Mouse (Mus musculus): ENCODE measurements around the gene Soga1. TPM values are rescaled to one million over a fixed set of nuclear protein-coding genes. Genes with fewer than 3 reads are reported as not detected.

Gene Soga1
- polyA plus RNA-seq, 1 experiment from 2014 or later = 5.3 TPM

DNA sequence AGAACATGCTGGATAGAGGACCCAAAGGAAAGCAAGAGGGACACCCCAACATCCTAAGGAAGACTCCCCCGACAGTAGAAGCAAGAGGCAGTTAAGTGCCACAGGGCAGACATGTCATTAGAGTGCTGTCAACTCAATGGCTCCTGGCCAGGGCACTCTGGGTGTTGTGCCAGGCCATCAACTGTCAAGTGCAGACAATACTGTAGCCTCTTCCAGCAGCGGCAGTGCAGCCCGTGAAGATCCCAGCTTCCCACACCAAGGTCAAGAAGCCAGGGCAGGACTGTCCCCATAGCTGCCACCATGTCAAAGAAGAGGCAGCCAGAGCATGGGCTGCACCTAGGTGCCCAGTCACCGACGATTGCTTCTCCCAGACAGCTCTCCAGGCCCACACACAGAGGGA, 1.9 kb downstream of the Soga1 start:
- Histone ChIP-seq H3K36me3 (ENCODE audit: control insufficient read depth, insufficient read depth, low read length) (no peaks in the 10 kb centered on the region), H3K4me3 (ENCODE audit: low read depth, low read length) (peak overlapping the region; percentile 71), H3K27ac (ENCODE audit: low read depth, low read length) (no peak overlapping the region; the same call in 1 of the 2 replicates), H3K4me2 (peak overlapping the region; percentile 81), H3K9me3 (ENCODE audit: control insufficient read depth, low read length) (no peaks in the 10 kb centered on the region), H3K4me1 (replicated peaks; ENCODE audit: control insufficient read depth, insufficient read depth, low read length) (peaks cover 33% of the 10 kb centered on the region), H3K27me3 (replicated peaks; ENCODE audit: control insufficient read depth, insufficient read depth, low read length) (peaks cover 48% of the 10 kb centered on the region), H3K9ac (ENCODE audit: low read depth, low read length) (peak overlapping the region; percentile 20; the same call in 1 of the 2 replicates)
- ATAC-seq (replicated peaks; ENCODE audit: low FRiP score) (no peak), DNase-seq (ENCODE audit: low spot score) (no peak)
- 47% methylated on average over 5 of the region's 5 CpGs for WGBS

DNA sequence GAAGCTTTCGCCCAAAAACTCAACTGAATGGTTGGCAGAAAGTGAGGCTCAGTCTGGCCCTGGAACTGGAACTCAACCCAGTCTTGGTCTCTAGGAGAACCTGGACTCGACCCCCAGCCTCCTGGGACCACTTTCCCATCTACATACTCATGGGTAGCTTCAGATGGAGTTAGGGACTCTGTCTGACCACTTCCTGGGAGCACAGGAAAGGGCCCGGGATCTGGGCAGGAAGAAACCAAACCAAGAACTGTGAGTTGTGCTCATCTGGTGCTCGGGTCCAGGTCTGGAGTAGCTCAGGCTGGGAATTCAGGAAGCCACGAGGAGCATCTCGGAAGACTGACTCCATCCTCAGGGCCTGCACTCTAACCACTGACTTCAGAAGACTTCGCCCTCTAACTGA, 2.5 kb downstream of the Soga1 start:
- H3K4me2 ChIP-seq = peak overlapping the region; percentile 81
- no peak overlapping the region for H3K4me3 ChIP-seq (ENCODE audit: low read depth, low read length)

DNA sequence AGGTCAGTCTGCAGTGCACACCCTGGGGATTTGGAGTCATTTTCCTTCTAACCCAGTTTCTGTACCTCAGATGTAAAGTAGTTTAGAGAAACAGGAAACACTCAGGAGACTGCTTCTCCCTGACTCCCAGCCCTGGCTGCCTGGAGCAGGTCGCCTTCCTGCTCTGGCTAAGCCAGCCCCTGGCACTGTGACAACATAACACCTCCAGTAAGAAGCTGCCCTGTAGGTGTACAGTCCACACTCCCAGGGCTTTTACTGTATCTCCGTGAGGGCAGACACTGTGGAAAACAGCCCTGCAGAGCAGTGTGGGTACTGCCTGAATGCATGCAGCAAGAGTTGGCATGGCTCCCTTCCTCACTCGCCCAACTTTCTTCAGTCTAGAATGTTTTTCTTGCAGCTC, 3.4 kb downstream of the Soga1 start:
- peaks cover 39% of the 10 kb centered on the region for H3K27me3 ChIP-seq (replicated peaks; ENCODE audit: control insufficient read depth, insufficient read depth, low read length)

More for the DNA sequence above, 2.5 kb downstream of the Soga1 start:
- no peaks in the 10 kb centered on the region for H3K9me3 ChIP-seq (ENCODE audit: control insufficient read depth, low read length)
- WGBS = 75% methylated on average over 7 of the region's 7 CpGs
- H3K27me3 ChIP-seq (replicated peaks; ENCODE audit: control insufficient read depth, insufficient read depth, low read length) = peaks cover 46% of the 10 kb centered on the region
- ATAC-seq (replicated peaks; ENCODE audit: low FRiP score) (no peak), DNase-seq (ENCODE audit: low spot score) (no peak)
- no peak overlapping the region for H3K9ac ChIP-seq (ENCODE audit: low read depth, low read length)
- no peaks in the 10 kb centered on the region for H3K36me3 ChIP-seq (ENCODE audit: control insufficient read depth, insufficient read depth, low read length)
- H3K4me1 ChIP-seq (replicated peaks; ENCODE audit: control insufficient read depth, insufficient read depth, low read length) = peaks cover 38% of the 10 kb centered on the region
- no peak overlapping the region for H3K27ac ChIP-seq (ENCODE audit: low read depth, low read length)

DNA sequence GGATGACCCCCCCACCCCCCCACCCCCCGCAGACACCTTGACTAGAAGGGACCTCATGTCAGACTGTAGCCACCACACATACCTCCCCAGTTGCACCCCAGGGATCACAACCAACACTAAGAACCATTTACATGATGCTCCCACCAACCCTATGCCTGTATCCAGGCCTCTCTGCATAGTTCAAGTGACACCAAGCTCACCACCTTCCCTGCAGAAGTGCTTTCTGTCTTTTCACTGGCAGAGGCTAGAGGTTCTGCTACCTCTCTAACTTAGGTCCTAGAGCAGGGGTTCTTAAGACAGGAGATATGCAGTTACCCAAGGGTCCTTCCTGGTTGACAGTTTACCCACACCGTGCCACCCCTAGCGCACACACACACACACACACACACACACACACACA, 3.8 kb downstream of the Soga1 start:
- H3K36me3 ChIP-seq (ENCODE audit: control insufficient read depth, insufficient read depth, low read length) = no peaks in the 10 kb centered on the region
- WGBS = 72% methylated on average over 3 of the region's 3 CpGs
- no peak overlapping the region for H3K9ac ChIP-seq (ENCODE audit: low read depth, low read length)
- ATAC-seq (replicated peaks; ENCODE audit: low FRiP score) = no peak
- no peaks in the 10 kb centered on the region for H3K9me3 ChIP-seq (ENCODE audit: control insufficient read depth, low read length)
- H3K4me2 ChIP-seq = peak overlapping the region; percentile 30; the same call in 1 of the 2 replicates
- no peak overlapping the region for H3K4me3 ChIP-seq (ENCODE audit: low read depth, low read length)
- peaks cover 35% of the 10 kb centered on the region for H3K27me3 ChIP-seq (replicated peaks; ENCODE audit: control insufficient read depth, insufficient read depth, low read length)
- peaks cover 51% of the 10 kb centered on the region for H3K4me1 ChIP-seq (replicated peaks; ENCODE audit: control insufficient read depth, insufficient read depth, low read length)
- DNase-seq (ENCODE audit: low spot score) = no peak
- H3K27ac ChIP-seq (ENCODE audit: low read depth, low read length) = no peak overlapping the region

More for the DNA sequence above, 3.4 kb downstream of the Soga1 start:
- Histone ChIP-seq H3K4me1 (replicated peaks; ENCODE audit: control insufficient read depth, insufficient read depth, low read length) (peaks cover 47% of the 10 kb centered on the region), H3K9me3 (ENCODE audit: control insufficient read depth, low read length) (no peaks in the 10 kb centered on the region), H3K4me2 (peak overlapping the region; percentile 30; the same call in 1 of the 2 replicates), H3K36me3 (ENCODE audit: control insufficient read depth, insufficient read depth, low read length) (no peaks in the 10 kb centered on the region), H3K4me3 (ENCODE audit: low read depth, low read length) (no peak overlapping the region), H3K9ac (ENCODE audit: low read depth, low read length) (0 out of 2 replicates have a peak overlapping the region, but pooled peaks have one; percentile 23), H3K27ac (ENCODE audit: low read depth, low read length) (no peak overlapping the region)
- DNase-seq (ENCODE audit: low spot score) (no peak), ATAC-seq (replicated peaks; ENCODE audit: low FRiP score) (no peak)
- 64% methylated on average over 3 of the region's 3 CpGs for WGBS

DNA sequence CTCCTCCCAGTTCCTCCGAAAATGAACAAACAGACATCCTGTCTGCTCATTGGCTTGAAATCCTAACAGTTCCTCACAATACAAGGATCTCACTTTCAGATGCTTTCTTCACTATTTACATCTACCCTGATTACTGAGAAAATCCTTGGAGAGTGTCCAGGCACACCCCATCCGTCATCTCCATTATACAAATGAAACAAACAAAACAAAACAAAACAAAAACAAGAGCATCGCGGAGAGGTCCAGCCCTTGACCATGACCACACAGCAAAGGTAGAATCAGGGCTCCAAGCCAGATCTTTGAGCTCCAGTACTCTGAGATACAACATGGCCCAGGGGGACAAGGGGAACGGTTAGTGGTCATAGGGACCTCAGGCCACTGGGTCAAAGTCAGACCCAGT, 4.3 kb downstream of the Soga1 start:
- Histone ChIP-seq H3K4me2 (no peak overlapping the region), H3K27me3 (replicated peaks; ENCODE audit: control insufficient read depth, insufficient read depth, low read length) (peaks cover 30% of the 10 kb centered on the region), H3K27ac (ENCODE audit: low read depth, low read length) (no peak overlapping the region), H3K4me3 (ENCODE audit: low read depth, low read length) (no peak overlapping the region), H3K9me3 (ENCODE audit: control insufficient read depth, low read length) (no peaks in the 10 kb centered on the region), H3K4me1 (replicated peaks; ENCODE audit: control insufficient read depth, insufficient read depth, low read length) (peaks cover 54% of the 10 kb centered on the region), H3K9ac (ENCODE audit: low read depth, low read length) (no peak overlapping the region), H3K36me3 (ENCODE audit: control insufficient read depth, insufficient read depth, low read length) (no peaks in the 10 kb centered on the region)
- 80% methylated on average over 5 of the region's 5 CpGs for WGBS
- no peak for DNase-seq (ENCODE audit: low spot score)
- no peak for ATAC-seq (replicated peaks; ENCODE audit: low FRiP score)

DNA sequence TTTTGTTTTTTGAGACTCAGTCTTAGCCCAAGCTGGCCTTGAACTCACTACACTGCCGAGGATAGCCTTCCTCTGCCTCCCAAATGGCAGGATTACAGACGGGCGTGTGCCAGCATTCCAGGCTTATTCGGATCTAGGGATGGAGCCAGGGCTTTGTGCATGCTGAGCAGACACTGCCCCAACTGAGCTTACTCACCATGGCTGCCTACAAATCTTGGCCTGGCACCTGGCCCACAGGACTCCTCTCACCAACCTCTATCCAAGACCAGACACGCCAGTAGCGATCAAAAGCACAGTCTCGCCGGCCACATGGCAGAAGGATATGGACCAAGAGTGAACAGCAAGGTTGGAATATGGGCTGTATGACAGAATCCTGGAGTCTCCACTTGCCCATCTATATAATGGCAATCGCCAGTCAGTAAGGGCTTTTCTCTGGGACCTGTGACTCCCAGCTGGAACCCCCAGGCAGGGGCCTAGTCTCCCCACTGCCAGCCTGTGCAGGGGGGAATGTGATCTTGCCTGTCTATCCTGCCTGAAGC, 4.8 kb downstream of the Soga1 start:
- no peak overlapping the region for H3K4me2 ChIP-seq
- 83% methylated on average over 9 of the region's 9 CpGs for WGBS

DNA sequence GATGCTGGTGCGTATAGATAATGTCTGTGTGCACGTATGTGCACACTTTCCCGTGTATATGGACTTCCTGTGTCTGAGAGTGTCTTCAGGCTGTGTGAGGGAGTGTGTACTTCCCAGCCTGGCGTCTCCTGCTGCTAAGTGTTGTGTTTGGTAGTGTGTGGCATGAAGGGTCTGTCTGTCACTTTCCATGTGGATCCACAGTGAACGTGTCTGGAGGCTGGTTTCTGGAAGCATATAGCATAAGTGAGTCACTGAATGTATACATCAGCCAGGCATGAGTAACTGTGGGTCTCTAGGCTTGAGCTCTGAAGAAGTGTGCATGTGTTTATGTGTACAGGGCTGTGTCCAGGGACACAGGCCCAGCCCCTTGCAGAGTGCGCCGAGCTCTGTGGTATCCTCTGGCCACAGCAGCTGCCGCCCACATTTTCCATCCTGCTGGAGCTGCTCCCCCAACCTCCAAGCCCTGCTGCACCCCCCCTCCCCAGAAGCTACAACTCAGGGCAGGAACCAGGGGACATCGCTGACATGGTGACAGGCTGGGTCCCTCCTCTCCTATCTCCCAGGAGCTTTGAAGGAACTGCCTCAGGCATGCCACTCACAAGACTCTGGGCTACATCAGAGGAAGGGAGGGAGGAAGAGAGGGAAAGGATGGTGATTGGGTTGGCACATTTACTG, 5.5 kb downstream of the Soga1 start:
- ATAC-seq (replicated peaks; ENCODE audit: low FRiP score) (no peak), DNase-seq (ENCODE audit: low spot score) (no peak)
- no peak overlapping the region for H3K27ac ChIP-seq (ENCODE audit: low read depth, low read length)
- H3K4me2 ChIP-seq = no peak overlapping the region
- peaks cover 18% of the 10 kb centered on the region for H3K27me3 ChIP-seq (replicated peaks; ENCODE audit: control insufficient read depth, insufficient read depth, low read length)
- peaks cover 66% of the 10 kb centered on the region for H3K4me1 ChIP-seq (replicated peaks; ENCODE audit: control insufficient read depth, insufficient read depth, low read length)
- H3K4me3 ChIP-seq (ENCODE audit: low read depth, low read length) = no peak overlapping the region
- no peak overlapping the region for H3K9ac ChIP-seq (ENCODE audit: low read depth, low read length)
- no peaks in the 10 kb centered on the region for H3K9me3 ChIP-seq (ENCODE audit: control insufficient read depth, low read length)
- no peaks in the 10 kb centered on the region for H3K36me3 ChIP-seq (ENCODE audit: control insufficient read depth, insufficient read depth, low read length)
- WGBS = 74% methylated on average over 9 of the region's 9 CpGs

More for the DNA sequence above, 4.8 kb downstream of the Soga1 start:
- no peak for ATAC-seq (replicated peaks; ENCODE audit: low FRiP score)
- Histone ChIP-seq H3K27ac (ENCODE audit: low read depth, low read length) (no peak overlapping the region), H3K36me3 (ENCODE audit: control insufficient read depth, insufficient read depth, low read length) (no peaks in the 10 kb centered on the region), H3K9me3 (ENCODE audit: control insufficient read depth, low read length) (no peaks in the 10 kb centered on the region), H3K9ac (ENCODE audit: low read depth, low read length) (no peak overlapping the region), H3K4me1 (replicated peaks; ENCODE audit: control insufficient read depth, insufficient read depth, low read length) (peaks cover 59% of the 10 kb centered on the region), H3K4me3 (ENCODE audit: low read depth, low read length) (no peak overlapping the region), H3K27me3 (replicated peaks; ENCODE audit: control insufficient read depth, insufficient read depth, low read length) (peaks cover 25% of the 10 kb centered on the region)
- DNase-seq (ENCODE audit: low spot score) = no peak

DNA sequence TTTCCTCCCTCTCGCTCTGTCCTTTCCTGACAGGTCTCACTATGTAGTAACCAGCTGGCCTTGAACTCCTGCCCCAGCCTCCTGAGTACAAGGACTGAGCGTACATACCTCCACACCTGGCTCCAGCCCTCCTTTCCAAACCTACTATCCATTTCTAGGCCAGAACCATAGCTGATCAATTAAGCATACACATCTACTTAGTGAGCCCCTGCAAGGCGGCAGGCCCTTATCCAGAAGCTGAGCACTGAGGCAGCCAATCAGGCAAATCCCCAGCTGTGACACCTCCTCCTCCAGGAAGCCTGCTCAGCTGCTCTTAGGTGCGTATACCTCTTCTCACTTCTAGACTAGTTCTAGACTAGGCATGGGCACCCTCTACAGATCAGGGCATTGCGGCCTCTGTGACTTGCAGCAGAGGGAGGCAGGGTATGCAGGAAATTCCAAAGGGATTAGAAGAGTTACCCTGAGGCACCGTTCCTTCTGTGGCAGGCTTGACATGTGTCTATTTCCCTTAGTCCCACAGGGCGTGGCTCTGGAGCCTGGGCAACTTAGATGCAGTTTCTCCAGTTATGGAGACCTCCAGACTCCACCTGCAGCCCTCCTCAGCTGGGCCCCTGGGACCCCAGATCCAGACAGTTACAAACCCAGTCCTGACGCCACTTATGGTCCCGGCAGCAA, 6.6 kb downstream of the Soga1 start:
- Histone ChIP-seq H3K4me1 (replicated peaks; ENCODE audit: control insufficient read depth, insufficient read depth, low read length) (peaks cover 66% of the 10 kb centered on the region), H3K36me3 (ENCODE audit: control insufficient read depth, insufficient read depth, low read length) (no peaks in the 10 kb centered on the region), H3K9me3 (ENCODE audit: control insufficient read depth, low read length) (no peaks in the 10 kb centered on the region), H3K4me3 (ENCODE audit: low read depth, low read length) (no peak overlapping the region), H3K27ac (ENCODE audit: low read depth, low read length) (no peak overlapping the region), H3K27me3 (replicated peaks; ENCODE audit: control insufficient read depth, insufficient read depth, low read length) (peaks cover 7% of the 10 kb centered on the region), H3K4me2 (no peak overlapping the region), H3K9ac (ENCODE audit: low read depth, low read length) (no peak overlapping the region)
- DNase-seq (ENCODE audit: low spot score) (no peak), ATAC-seq (replicated peaks; ENCODE audit: low FRiP score) (no peak)
- 70% methylated on average over 9 of the region's 9 CpGs for WGBS

Data from liver, embryonic 11.5 days (tissue).